Mouse (Mus musculus) cerebellum, adult 2 months (tissue): ENCODE measurements around the gene Casp9. TPM values are rescaled to one million over a fixed set of nuclear protein-coding genes. Genes with fewer than 3 reads are reported as not detected.
"Not testable (repeated sequence)": the region's sequence is repeated elsewhere in the genome, so short reads cannot be mapped to it uniquely, and the experiment has no call there.

Experiments
- DNase-seq, 2 experiments: peaks; one replicate each; pipeline ENCODE4 v3.0.0; 2021
- H3K27ac ChIP-seq: fragments of 200-500 bp; 2 replicates; pipeline ENCODE4 v1.5.1; 2012; ENCODE audit warnings: low read length, control low read depth, inconsistent platforms; ENCODE audit not compliant: insufficient read depth
- H3K27me3 ChIP-seq: fragments of 200-500 bp; 2 replicates; pipeline ENCODE4 v1.6.1; 2012; ENCODE audit warnings: inconsistent platforms, mild to moderate bottlenecking, low read length, moderate library complexity; ENCODE audit not compliant: control insufficient read depth, insufficient read depth
- H3K4me1 ChIP-seq: fragments of 200-500 bp; 2 replicates; pipeline ENCODE4 v1.6.1; 2011; ENCODE audit warnings: low read length; ENCODE audit not compliant: control insufficient read depth, insufficient read depth
- H3K4me3 ChIP-seq: fragments of 200-500 bp; replicated peaks from 2 replicates; pipeline ENCODE3; 2011; ENCODE audit warnings: mild to moderate bottlenecking, low read depth, low read length, control low read depth; ENCODE audit not compliant: insufficient read depth
- CTCF ChIP-seq: fragments of 200-500 bp; IDR thresholded peaks from 2 replicates; pipeline ENCODE4 v1.5.1; 2011; ENCODE audit warnings: low read depth, mild to moderate bottlenecking, control low read depth, low read length, moderate library complexity, borderline replicate concordance; ENCODE audit not compliant: insufficient read depth
- POLR2A ChIP-seq: fragments of 200-500 bp; IDR thresholded peaks from 2 replicates; pipeline ENCODE4 v1.6.1; 2011; ENCODE audit warnings: low read length, control low read depth, borderline replicate concordance; ENCODE audit not compliant: insufficient read depth
- WGBS: fragments of 180-500 bp; shearing (Covaris S2); methylation state at CpG from one replicate; pipeline ENCODE4 v1.1.7; 2018; 5-methylcytosine and 5-hydroxymethylcytosine counted together
- polyA plus RNA-seq: library from polyadenylated mRNA; depleted of rRNA; stranded (reverse); fragments of >200 nt; gene quantifications from 2 replicates; pipeline ENCODE4 v1.2.3, GENCODE M21; 2012

Gene Casp9
- polyA plus RNA-seq, 1 experiment = 20.0 TPM

DNA sequence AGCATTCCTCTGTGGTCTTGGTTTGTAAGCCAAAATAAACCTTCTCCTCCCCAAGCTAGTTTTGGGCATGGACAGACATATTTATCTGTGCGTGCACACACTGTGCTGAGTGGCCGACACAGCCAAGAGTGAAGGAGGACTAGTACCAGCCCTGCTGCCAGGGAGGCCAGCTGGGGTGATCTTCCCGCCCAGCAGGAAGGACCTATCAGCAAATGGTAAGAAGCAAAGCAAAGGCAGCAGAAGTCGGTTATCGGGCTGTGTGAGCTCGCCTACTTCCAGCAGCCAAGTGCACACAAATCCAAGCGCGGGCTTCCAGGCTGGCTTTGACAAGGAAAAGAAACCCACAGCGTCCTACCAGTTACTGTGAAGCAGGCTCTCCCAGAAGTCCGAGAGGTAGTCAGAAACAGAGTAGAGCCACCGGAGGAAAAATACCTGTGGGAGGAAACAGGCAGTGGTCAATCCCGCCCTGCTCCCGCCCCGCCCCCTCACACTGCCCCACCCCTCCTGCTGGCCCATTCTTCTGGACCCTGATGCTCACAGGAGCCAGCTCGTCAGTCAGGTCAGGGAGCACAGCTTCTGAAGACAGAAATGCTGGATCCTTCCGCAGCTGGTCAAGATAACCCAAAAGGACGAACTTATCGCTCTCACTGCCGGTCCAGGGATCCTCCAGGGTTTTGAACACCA is 25.9 kb upstream of the Casp9 start:
- peak; percentile 76 to 83 for DNase-seq
- TF ChIP-seq POLR2A = no peak
- TF ChIP-seq CTCF = no peak
- H3K27ac ChIP-seq = peak overlapping the region; percentile 2; the same call in 1 of the 2 replicates
- no peak overlapping the region for H3K4me3 ChIP-seq
- peaks cover 13% of the 10 kb centered on the region for H3K4me1 ChIP-seq
- 11% methylated on average over 19 of the region's 19 CpGs for WGBS
- no peaks in the 10 kb centered on the region for H3K27me3 ChIP-seq

- Histone ChIP-seq H3K4me3 (no peak overlapping the region), H3K27me3 (no peaks in the 10 kb centered on the region), H3K4me1 (peaks cover 13% of the 10 kb centered on the region), H3K27ac (no peak overlapping the region)
- TF ChIP-seq CTCF (no peak), POLR2A (no peak)
- DNase-seq = no peak
- WGBS = 40% methylated on average over 8 of the region's 8 CpGs
Observed at GRCm38 (mm10) chr4:141769501-141770160, 23.8 kb upstream of the Casp9 start.

GRCm38 (mm10) chr4:141771823-141772222 is 21.6 kb upstream of the Casp9 start:
- TF ChIP-seq POLR2A (no peak), CTCF (no peak)
- Histone ChIP-seq H3K27ac (no peak overlapping the region), H3K4me3 (no peak overlapping the region), H3K4me1 (peaks cover 6% of the 10 kb centered on the region), H3K27me3 (no peaks in the 10 kb centered on the region)
- no peak for DNase-seq
- 91% methylated on average over 8 of the region's 8 CpGs for WGBS

- not testable (repeated sequence) for H3K4me1 ChIP-seq, H3K4me3 ChIP-seq, H3K27ac ChIP-seq, H3K27me3 ChIP-seq, DNase-seq
- 85% methylated on average over 4 of the region's 4 CpGs for WGBS
Observed at GRCm38 (mm10) chr4:141773019-141773418, 20.4 kb upstream of the Casp9 start.

DNA sequence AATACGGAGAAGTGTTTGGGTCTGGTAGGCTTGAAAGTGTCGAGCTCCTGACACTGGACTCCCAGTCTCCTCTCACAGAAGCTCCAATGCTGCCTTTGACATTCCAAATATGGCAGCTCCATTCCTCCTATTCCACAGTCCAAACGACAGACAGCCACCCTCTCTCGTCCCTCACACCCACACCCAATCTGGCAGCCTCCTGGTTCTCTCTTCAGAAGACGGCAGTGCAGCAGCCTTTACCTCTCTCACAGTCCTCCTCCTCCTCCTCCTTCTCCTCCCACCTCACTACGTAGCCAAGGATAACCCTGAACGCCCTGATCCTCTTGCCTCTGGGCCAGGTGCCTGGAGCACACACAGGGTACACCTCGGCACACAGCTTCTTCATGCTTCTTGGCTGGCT is 13.6 kb upstream of the Casp9 start:
- TF ChIP-seq CTCF = no peak
- TF ChIP-seq POLR2A = no peak
- no peak overlapping the region for H3K27ac ChIP-seq

DNA sequence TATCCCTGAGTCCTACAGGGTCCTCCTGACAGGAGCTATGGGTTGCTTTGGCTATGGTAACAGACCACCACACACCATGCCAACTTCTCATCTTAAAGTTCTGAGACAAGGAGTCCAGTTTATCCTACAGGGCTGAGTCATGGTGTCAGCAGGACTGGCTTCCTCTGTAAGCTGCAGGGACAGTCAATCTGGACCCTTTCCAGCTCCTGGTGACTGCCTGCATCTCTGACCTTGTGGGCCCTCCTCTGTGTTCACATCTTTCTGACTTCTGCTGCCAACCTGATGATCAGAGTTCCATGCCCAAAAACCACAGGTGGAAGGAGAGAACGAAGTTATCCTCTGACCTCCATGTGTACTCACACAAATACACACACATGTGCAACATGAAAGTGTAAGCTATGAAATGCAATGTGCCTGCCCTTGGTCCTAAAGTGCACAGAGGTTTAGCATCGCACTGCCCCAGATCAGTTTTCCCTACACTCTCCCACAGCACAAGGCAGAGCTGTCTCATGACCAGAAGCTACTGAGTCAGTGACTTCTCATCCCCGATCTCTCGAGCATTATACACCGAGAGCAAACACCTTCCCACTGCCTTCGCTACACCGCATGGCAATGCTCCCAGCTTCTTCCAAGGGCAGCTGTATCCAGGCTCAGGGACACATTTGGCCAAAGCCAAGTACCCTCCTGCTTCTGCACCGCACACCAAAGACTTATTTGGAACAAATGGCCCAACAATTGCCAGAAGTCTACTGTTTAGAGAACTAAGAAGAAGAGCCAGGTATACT is 12.0 kb upstream of the Casp9 start:
- Histone ChIP-seq H3K4me1 (no peaks in the 10 kb centered on the region), H3K27me3 (no peaks in the 10 kb centered on the region), H3K4me3 (no peak overlapping the region), H3K27ac (no peak overlapping the region)
- 78% methylated on average over 8 of the region's 8 CpGs for whole genome bisulfite sequencing
- DNase-seq = no peak
- TF ChIP-seq CTCF (no peak), POLR2A (no peak)

More for the DNA sequence above, 13.6 kb upstream of the Casp9 start:
- WGBS = 82% methylated on average over 8 of the region's 8 CpGs
- Histone ChIP-seq H3K4me3 (no peak overlapping the region), H3K27me3 (no peaks in the 10 kb centered on the region), H3K4me1 (no peaks in the 10 kb centered on the region)
- no peak for DNase-seq

DNA sequence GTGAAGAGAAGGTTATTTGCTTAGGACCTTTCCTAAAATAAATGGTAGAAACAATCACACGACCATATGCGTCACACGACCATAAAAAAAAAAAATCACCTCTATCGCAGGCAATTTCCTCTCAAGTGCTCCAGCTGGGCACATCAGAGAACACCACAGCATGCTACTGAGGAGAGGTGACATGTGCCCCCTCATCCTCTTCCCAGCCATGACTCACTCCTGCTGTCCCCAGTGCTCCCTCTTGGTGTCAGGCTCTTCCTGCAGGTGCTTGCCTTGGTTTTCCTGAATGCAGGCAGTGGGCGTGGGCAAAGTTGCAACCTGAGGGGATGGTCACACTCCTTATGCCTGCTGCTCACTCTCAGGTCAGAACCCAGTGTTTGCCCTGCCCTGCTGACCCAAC is 8.6 kb upstream of the Casp9 start:
- H3K27ac ChIP-seq = no peak overlapping the region
- no peaks in the 10 kb centered on the region for H3K4me1 ChIP-seq
- no peak for DNase-seq
- H3K4me3 ChIP-seq = no peak overlapping the region
- 87% methylated on average over 5 of the region's 5 CpGs for WGBS
- TF ChIP-seq POLR2A (no peak), CTCF (no peak)
- no peaks in the 10 kb centered on the region for H3K27me3 ChIP-seq

GRCm38 (mm10) chr4:141786141-141786540 is 7.3 kb upstream of the Casp9 start:
- H3K4me3 ChIP-seq = no peak overlapping the region
- no peaks in the 10 kb centered on the region for H3K27me3 ChIP-seq
- TF ChIP-seq POLR2A (no peak), CTCF (no peak)
- no peak overlapping the region for H3K27ac ChIP-seq
- no peaks in the 10 kb centered on the region for H3K4me1 ChIP-seq
- 92% methylated on average over 13 of the region's 13 CpGs for WGBS
- no peak for DNase-seq
